Mouse (Mus musculus): ENCODE data around the gene Rab4b.

DNA sequence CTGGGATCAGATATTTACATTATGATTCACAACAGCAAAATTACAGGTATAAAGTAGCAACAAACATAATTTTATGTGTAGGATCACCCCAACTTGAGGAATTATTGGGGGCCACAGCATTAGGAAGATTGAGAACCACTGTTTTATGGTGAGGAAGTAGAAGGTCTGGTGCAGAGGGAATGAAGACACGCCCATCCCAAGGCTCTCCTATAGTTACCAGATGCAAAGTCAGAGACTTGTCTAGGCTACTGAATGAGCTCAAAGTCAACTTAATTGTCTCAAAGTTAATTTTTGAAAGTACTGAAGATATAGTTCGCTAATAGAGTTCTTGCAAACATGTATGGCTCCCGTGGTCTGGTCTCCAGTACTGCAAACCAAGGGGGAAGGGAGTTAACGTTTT, 44.9 kb downstream of the Rab4b start:
- TF ChIP-seq CTCF (IDR thresholded peaks at IDR 0.05; ENCODE audit: low read depth, low read length) (no peak), POLR2A (IDR thresholded peaks at IDR 0.05; ENCODE audit: borderline replicate concordance, low read depth, low read length) (no peak)
